Mouse (Mus musculus) myocyte (in vitro differentiated cells): ENCODE results near the gene Slc25a28.

Source experiments
- E2F4 ChIP-seq: IDR thresholded peaks from one replicate; pipeline ENCODE4 v1.6.1; 2011; ENCODE audit warnings: mild to moderate bottlenecking, control low read depth, moderate library complexity; ENCODE audit not compliant: insufficient read depth
- POLR2A ChIP-seq: IDR thresholded peaks from one replicate; pipeline ENCODE4 v1.6.1; 2011; ENCODE audit warnings: low read depth, mild to moderate bottlenecking, control low read depth, moderate library complexity; ENCODE audit not compliant: insufficient read length
- TCF12 ChIP-seq: IDR thresholded peaks from one replicate; pipeline ENCODE4 v1.6.1; 2011; ENCODE audit warnings: mild to moderate bottlenecking, control low read depth; ENCODE audit not compliant: poor library complexity, insufficient read depth, severe bottlenecking

DNA sequence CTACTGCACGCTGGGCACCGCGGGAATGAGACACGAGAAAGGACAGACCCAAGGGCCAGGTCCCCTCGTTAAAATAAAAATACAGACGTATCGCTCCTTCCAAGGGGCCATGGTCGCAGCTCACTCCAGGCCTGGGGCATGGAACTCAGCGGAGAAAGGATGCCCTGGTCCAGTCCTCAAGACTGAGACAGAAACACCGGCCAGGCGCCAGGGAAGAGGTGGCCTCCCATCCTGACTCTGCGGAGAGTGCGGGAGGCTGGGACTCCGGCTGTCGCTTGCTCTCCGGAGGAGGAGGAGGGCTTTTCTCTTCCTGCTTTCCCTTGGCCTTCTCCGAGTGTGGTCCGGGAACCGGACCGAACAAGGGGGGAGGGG, 59.6 kb downstream of the Slc25a28 start:
- TF ChIP-seq POLR2A (no peak), E2F4 (no peak), TCF12 (no peak)
